Mouse (Mus musculus): ENCODE measurements around the gene Grm4.

DNA sequence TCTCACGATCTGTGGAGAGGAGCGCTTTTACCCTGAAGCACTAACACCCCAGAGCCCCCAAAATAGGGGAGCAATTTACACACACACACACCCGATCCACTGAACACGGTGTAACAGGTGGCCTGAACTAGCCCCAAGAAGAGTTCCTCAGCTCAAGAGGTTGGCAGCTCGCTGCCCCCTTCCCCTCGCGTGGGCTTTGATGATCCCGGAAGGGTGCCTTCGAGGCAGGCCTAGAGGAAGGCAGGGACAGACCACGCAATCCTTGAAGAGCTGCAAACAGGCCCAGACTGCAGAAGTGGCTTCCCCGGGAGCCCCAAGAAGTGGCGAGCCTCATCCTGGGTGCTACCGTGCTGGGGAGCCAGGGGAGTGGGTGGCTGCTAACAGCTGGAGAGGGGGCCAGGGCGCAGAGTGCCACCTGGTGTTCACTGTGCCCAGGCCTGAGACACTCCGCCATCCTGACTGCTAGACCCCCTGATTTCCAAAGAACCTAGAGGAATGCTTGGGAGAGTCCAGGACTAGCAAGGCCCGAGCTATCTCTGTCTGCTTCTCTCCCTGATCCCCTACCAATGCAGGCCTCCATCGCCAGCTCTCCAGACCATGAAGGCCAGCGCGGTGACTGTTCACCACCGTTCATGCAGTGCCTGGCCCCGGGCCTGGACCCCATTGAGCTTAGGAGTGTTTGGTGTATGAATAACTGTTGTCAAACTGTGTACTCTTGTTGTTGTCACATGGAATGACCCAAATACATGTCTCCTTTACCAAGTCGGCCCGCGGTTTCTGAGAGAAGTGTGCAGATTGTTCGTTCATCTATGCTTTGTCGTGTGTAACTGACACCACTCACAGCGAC lies 7.1 kb downstream of the Grm4 start:
- TF ChIP-seq POLR2A (IDR thresholded peaks at IDR 0.05; ENCODE audit: borderline replicate concordance, extremely low read depth, low read depth, low read length) = no peak
- TF ChIP-seq CTCF (IDR thresholded peaks at IDR 0.05; ENCODE audit: insufficient read depth, low read length) = no peak

Data from lung, adult 2 months (tissue).